Mouse (Mus musculus): ENCODE measurements around the gene Tubgcp5.

Gene Tubgcp5

GRCm38 (mm10) chr7:55852787-55853186, 58.8 kb downstream of the Tubgcp5 start:
- no peak for DNase-seq (ENCODE audit: low spot score in 2 of 2)

DNA sequence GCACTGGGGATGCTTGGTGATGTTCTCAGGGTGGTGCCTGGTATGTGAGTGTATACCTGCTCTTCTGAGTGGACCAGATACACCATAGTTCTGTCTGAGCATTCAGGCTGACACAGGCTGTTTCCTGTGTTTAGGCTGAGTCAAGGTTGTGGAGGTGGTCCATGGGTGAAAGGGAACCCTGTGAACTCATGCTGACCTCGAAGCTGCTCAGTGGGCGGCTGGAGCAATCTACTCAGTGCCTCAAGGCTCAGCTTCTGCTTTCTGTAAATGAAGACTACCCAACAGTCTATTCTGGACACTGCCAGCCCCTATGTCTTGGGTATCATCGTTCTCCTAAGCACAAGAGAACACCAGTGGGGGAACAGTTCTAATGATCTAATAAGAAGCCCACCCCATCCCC, 61.6 kb downstream of the Tubgcp5 start:
- DNase-seq (ENCODE audit: low spot score in 2 of 2): no peak

GRCm38 (mm10) chr7:55856741-55857140, 62.8 kb downstream of the Tubgcp5 start:
- no peak for DNase-seq (ENCODE audit: low spot score in 2 of 2)

DNA sequence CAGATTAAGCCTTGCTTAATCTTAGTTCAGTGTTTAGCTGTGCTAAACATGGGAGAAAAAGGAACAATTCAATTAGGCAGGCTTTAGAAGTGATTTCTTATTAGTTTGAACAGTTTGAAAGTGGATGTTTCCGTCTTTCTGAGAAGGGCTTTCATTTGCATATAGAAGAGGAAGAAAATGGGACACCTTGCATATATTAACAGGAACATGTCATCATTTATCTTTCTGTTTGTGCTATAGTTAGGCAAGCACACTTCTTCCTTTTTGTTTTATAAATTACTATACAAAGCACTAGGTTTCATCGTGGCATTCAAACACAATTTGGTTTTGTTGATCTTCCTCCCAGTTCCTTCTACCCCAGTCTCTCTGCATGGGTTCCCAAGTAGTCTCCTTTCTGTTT, 63.8 kb downstream of the Tubgcp5 start:
- no peak for DNase-seq (ENCODE audit: low spot score in 2 of 2)

DNA sequence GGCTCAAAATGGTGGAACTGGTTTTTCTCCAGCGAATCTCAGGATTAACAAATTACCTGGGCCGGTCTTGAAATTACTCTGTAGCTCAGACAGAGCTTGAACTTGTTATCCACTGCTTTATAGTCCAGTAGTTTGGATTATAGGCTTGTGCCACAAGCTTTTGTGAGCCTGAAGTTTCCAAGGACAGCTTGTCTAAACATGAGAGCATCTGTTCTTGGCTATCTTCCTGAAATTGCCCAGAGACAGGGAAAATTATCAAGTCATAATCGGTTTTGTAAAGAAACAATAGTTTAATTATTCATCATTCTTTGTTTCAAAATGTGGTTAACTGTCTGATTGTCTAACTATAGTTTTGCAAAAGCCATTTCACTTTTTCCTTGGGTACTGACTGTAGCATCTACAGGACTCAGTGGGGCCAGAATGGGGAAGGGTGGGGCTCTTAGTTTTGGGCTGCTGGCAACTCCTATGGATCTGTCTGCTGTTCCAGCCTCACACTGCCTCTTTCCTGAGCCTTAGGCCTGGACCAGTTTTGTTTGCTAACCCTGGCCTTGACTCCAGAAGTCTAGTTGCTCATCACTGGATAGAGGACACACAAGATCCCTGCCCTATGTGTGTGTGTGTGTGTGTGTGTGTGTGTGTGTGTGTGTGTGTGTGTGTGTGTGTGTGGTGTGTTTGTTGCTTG, 65.0 kb downstream of the Tubgcp5 start:
- DNase-seq (ENCODE audit: low spot score in 2 of 2): no peak

DNA sequence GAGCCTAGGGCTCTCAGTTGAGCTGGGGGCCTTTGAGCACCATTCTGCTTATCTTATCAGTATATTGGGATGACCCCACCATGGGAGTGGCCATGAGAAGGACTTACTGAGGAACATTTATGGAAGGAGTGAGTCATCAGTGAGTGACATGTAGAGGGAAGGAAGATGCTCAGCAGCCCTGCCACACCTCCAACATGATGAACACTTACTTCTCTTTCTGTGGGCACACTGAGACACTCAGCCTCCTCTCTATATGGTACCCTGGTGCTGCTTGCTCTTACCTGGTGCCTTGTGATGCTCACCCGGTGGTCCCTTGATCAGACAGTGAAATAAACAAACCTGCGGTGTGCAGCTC, 65.5 kb downstream of the Tubgcp5 start:
- DNase-seq (ENCODE audit: low spot score in 2 of 2): no peak

DNA sequence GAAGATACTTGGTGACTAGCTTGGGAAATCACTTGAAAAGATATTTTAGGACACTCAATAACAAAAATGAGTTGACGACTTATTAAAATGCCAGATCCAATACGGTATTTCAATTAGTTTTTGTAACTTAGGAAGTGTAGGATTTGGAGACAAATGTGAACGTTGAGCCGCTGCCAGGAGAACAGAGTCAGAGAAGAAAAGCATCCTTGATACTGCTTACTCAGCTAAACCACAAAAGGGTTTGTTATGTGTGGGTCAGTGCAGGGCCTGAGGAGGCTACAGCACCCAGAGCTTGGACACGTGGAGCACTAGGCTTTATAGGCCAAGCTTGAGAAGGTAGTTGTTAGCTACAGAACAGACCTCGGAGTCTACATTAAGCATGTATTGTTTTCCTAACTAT, 66.0 kb downstream of the Tubgcp5 start:
- DNase-seq (ENCODE audit: low spot score in 2 of 2): no peak

GRCm38 (mm10) chr7:55861175-55861574, 67.2 kb downstream of the Tubgcp5 start:
- DNase-seq (ENCODE audit: low spot score in 2 of 2): no peak

DNA sequence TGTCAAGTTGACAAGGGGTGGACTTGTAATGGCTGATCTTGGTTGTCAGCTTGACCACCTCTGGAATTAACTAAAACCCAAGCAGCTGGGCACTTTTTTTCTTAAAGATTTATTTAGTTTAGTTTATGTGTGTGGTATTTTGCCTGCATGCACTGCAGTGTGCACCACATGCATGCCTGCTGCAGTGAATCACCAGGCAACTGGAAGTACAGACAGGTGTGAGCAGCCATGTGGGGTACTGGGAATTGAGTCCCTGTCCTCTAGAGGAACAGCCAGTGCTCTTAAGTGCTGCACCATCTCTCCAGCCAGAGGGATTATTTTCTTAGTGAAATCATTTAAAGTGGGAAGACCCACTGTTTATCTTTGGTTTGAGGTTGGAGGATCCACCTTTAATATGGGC, 71.1 kb downstream of the Tubgcp5 start:
- DNase-seq (ENCODE audit: low spot score in 2 of 2): no peak

- no peak for DNase-seq (ENCODE audit: low spot score in 2 of 2)
Measured at GRCm38 (mm10) chr7:55865750-55866416, 71.9 kb downstream of the Tubgcp5 start.

DNA sequence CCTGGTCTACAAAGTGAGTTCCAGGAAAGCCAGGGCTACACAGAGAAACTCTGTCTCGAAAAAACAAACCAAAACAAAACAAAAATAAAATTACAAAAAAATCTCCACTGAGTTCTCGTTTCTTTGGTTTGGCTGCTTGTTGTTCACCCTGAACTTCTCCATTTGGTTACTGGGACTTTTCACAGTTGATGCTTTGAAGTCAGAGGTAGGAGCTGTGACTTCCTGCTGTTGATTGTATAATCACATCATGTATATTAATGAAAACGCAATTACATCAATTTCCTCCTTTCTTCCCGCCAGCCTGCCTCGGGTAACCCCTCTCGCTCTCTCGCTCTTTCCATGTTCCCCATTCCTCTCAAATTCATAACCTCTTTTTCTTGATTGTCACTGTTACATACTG, 74.3 kb downstream of the Tubgcp5 start:
- DNase-seq (ENCODE audit: low spot score in 2 of 2): no peak

- no peak for DNase-seq (ENCODE audit: low spot score in 2 of 2)
Measured at GRCm38 (mm10) chr7:55869220-55869619, 75.3 kb downstream of the Tubgcp5 start.

GRCm38 (mm10) chr7:55870340-55871020, 76.5 kb downstream of the Tubgcp5 start:
- DNase-seq (ENCODE audit: low spot score in 2 of 2): no peak

DNA sequence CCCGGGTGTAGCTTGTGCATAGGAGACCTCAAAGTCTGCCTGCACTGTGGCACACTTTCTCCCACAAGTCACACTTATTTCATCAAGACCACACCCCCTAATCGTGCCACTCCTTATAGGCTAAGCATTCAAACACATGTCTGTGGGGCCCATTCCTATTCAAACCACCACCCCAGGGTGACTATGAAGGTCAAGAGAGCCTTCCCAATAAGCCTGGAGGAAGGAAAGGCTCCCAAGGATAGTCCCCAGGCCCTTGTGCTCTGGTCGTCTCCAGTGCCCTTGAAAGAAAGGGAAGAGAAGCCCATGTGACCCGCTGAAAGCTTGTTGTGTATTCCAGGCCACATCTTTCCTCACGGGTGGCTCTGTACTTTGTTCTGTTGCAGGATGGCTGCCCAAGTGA, 77.5 kb downstream of the Tubgcp5 start:
- no peak for DNase-seq (ENCODE audit: low spot score in 2 of 2)

DNA sequence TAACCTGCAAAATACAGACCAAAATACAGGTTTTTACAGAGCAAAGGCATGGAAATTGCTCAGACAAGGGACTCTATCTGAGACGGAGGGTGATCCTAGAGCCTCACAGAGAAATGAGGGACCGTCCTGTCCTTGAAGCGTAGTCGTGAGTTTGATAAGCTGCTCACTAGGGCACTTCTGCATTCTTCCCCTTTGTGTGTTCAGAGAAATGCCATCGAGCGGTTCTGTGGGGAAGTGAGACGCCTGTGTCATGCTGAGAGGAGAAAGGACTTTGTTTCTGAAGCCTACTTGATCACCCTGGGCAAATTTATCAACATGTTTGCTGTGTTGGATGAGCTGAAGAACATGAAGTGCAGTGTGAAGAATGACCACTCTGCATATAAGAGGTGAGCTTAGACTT, 80.7 kb downstream of the Tubgcp5 start:
- no peak for DNase-seq (ENCODE audit: low spot score in 2 of 2)

DNA sequence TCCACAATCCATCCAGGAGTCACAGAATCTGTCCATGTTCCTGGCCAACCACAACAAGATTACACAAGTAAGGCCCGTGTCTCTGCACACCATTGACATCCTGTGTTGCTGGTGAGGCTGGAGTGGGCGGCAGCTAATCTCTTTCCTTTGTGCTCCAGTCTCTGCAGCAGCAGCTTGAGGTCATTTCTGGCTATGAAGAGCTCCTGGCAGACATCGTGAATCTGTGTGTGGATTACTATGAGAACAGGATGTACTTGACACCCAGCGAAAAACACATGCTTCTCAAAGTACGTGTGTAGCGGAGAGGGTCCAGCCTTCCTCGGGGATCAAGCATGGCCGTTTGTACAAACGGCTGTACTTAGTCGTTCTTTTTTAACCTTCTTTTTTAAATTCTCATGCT, 83.8 kb downstream of the Tubgcp5 start:
- DNase-seq (ENCODE audit: low spot score in 2 of 2): no peak

DNA sequence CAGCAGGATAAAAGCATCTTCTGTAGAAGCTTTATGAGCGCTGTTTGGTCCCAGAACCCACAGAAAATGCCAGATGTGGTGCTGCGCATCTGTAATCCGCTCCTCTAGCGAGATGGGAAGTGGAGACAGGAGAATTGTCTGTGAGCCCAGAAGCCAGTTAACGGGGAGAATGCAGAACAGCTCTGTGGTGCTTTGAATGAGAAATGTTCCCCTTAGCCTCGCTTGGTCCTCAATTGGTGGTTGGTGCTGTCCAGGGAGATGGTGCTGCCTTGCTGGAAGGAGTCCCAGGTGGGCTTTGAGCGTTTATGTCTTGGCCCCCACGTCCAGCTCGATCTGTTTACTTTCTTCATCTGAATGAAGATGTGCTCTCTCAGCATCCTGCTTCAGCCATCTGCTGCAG, 86.9 kb downstream of the Tubgcp5 start:
- DNase-seq (ENCODE audit: low spot score in 2 of 2): no peak

Data from frontal cortex, postnatal 25 days (tissue).